Comparison of ENCODE assay signal across 12 mouse cellular contexts in genomic region chr5:146338064-146338463, GRCm38 (mm10). TPM values are rescaled to one million over a fixed set of nuclear protein-coding genes. Genes with fewer than 3 reads are reported as not detected.
DNase-seq lines count a peak whose midpoint lies in the region; ATAC-seq lines count a peak whose summit lies in the region.
"Had no signal": no experiment of that assay in that cellular context is flagged by ENCODE, and none has a peak within 500 bp of the region (broad histone marks: within the 10 kb centered on the region; RNA-seq: fewer than 3 reads in every experiment).

No protein-coding gene starts in this region.

- no peak overlapping the region for H3K4me3 ChIP-seq in midbrain, embryonic 16.5 days (ENCODE audit: low read depth, low read length)
- H3K4me3 ChIP-seq: embryonic facial prominence, embryonic 10.5 days; neural tube, embryonic 15.5 days had no signal

- 53% methylated on average over 9 of the region's 9 CpGs for WGBS in midbrain, embryonic 16.5 days

- H3K4me1 ChIP-seq in midbrain, embryonic 16.5 days (ENCODE audit: control insufficient read depth, insufficient read depth, low read length), result no peaks in the 10 kb centered on the region
- H3K4me1 ChIP-seq: embryonic facial prominence, embryonic 10.5 days; neural tube, embryonic 15.5 days had no signal

- H3K4me2 ChIP-seq in midbrain, embryonic 16.5 days (ENCODE audit: low read length), result no peak overlapping the region
- H3K4me2 ChIP-seq: neural tube, embryonic 15.5 days had no signal

- no peak overlapping the region for H3K27ac ChIP-seq in midbrain, embryonic 16.5 days (ENCODE audit: low read length)
- H3K27ac ChIP-seq: embryonic facial prominence, embryonic 10.5 days; kidney, postnatal 0 days; neural tube, embryonic 15.5 days had no signal

- no peaks in the 10 kb centered on the region for H3K36me3 ChIP-seq in midbrain, embryonic 16.5 days (ENCODE audit: control insufficient read depth, insufficient read depth, low read length)
- H3K36me3 ChIP-seq: embryonic facial prominence, embryonic 10.5 days; neural tube, embryonic 15.5 days had no signal

- no peak for ATAC-seq in midbrain, embryonic 16.5 days
- ATAC-seq: hindbrain, embryonic 16.5 days had no signal

- intact Hi-C loops in left cerebral cortex, postnatal 4 days (cut with DNase I), result no loop called here
- intact Hi-C loops in left cerebral cortex, postnatal 25 days (cut with DNase I), result loop anchor here (2.0 to 5.0 kb wide), 4 partner anchors 47 to 134 kb away; partner anchors contain the start of gene Wasf3

- H3K9ac ChIP-seq in midbrain, embryonic 16.5 days (ENCODE audit: low read depth, low read length), result no peak overlapping the region
- H3K9ac ChIP-seq: neural tube, embryonic 15.5 days had no signal

- no peaks in the 10 kb centered on the region for H3K9me3 ChIP-seq in midbrain, embryonic 16.5 days (replicated peaks; ENCODE audit: control insufficient read depth, low read length, poor library complexity, severe bottlenecking)
- H3K9me3 ChIP-seq: embryonic facial prominence, embryonic 10.5 days; neural tube, embryonic 15.5 days had no signal

- peak; percentile 33 for DNase-seq in left cerebral cortex, adult 11 months (ENCODE audit: low spot score)
- no peak for DNase-seq in left cerebral cortex, postnatal 4 days
- peak; percentile 65 to 74 for DNase-seq in frontal cortex, adult 2 months (ENCODE audit: extremely low spot score in 1 of 2, low spot score in 1 of 2)
- DNase-seq in left cerebral cortex, postnatal 25 days (ENCODE audit: low spot score in 2 of 2), result peak; percentile 57 to 95
- DNase-seq in adipocyte (ENCODE audit: low spot score), result no peak
- no peak for DNase-seq in spleen, postnatal 4 days (ENCODE audit: low spot score in 2 of 2)
- DNase-seq: lung, postnatal 36 days had no signal

- H3K27me3 ChIP-seq in midbrain, embryonic 16.5 days (ENCODE audit: control insufficient read depth, insufficient read depth, low read depth, low read length), result no peaks in the 10 kb centered on the region
- H3K27me3 ChIP-seq: neural tube, embryonic 15.5 days had no signal

RNA-seq across cellular contexts. Expression of gene Wasf3, which starts 46.7 kb away (rescaled TPM):
- total RNA-seq in left cerebral cortex, postnatal 4 days (2021), result 10 to 100 TPM; 64.9 to 66.0 TPM
- polyA plus RNA-seq in frontal cortex, adult 2 months (2012; rRNA removed), result 65.3 and 67.9 TPM in 2 replicates
- 10 to 100 TPM; 90.2 to 95.3 TPM for total RNA-seq in left cerebral cortex, postnatal 25 days (2021)
- polyA plus RNA-seq in midbrain, embryonic 16.5 days (2015; fragmentation: Nextera tagmentation; extraction: Ambion mirVana), result 21.0 and 21.4 TPM in 2 replicates

Comparison
In these comparisons a context has a peak if more than half of its experiments do, and no peak if none do; other contexts are left out.
1. DNase-seq: peak in left cerebral cortex, adult 11 months (single experiment), frontal cortex, adult 2 months (2 of 2) and left cerebral cortex, postnatal 25 days (2 of 2); none in left cerebral cortex, postnatal 4 days (single experiment), adipocyte (single experiment) and spleen, postnatal 4 days (0 of 2).